Mouse (Mus musculus) stomach, embryonic 16.5 days (tissue): ENCODE measurements around the gene Slc34a2. TPM values are rescaled to one million over a fixed set of nuclear protein-coding genes. Genes with fewer than 3 reads are reported as not detected.

ENCODE experiments used
- ATAC-seq: fragments of 200-750 bp; cut with Nextera tagmentation; 2 replicates; pipeline ENCODE4 v1.8.0; 2017; ENCODE audit warnings: moderate number of reproducible peaks, moderate TSS enrichment; ENCODE audit not compliant: insufficient read depth, low FRiP score
- H3K27ac ChIP-seq: fragments of 300-500 bp; sonication (generic); 2 replicates; pipeline ENCODE4 v1.5.1; 2014; ENCODE audit warnings: low read length
- H3K27me3 ChIP-seq: fragments of 300-500 bp; sonication (generic); 2 replicates; pipeline ENCODE4 v1.6.1; 2014; ENCODE audit warnings: low read length, control low read depth, mixed read lengths; ENCODE audit not compliant: control insufficient read depth, insufficient read depth
- H3K36me3 ChIP-seq: fragments of 300-500 bp; sonication (generic); 2 replicates; pipeline ENCODE4 v1.6.1; 2014; ENCODE audit warnings: low read length; ENCODE audit not compliant: control insufficient read depth, insufficient read depth
- H3K4me1 ChIP-seq: fragments of 300-500 bp; sonication (generic); 2 replicates; pipeline ENCODE4 v1.6.1; 2014; ENCODE audit warnings: low read length, control low read depth, mixed read lengths; ENCODE audit not compliant: control insufficient read depth, insufficient read depth
- H3K4me2 ChIP-seq: fragments of 300-500 bp; sonication (generic); 2 replicates; pipeline ENCODE4 v1.6.1; 2014; ENCODE audit warnings: low read depth, low read length, mixed read lengths
- H3K4me3 ChIP-seq: fragments of 300-500 bp; sonication (generic); replicated peaks from 2 replicates; pipeline ENCODE4 v1.5.1; 2014; ENCODE audit warnings: mild to moderate bottlenecking, low read length
- H3K9ac ChIP-seq: fragments of 300-500 bp; sonication (generic); 2 replicates; pipeline ENCODE4 v1.6.1; 2014; ENCODE audit warnings: low read length
- H3K9me3 ChIP-seq: fragments of 300-500 bp; sonication (generic); replicated peaks from 2 replicates; pipeline ENCODE4 v1.6.1; 2016; ENCODE audit warnings: low read length, control low read depth; ENCODE audit not compliant: control insufficient read depth
- WGBS: fragments of 180-500 bp; shearing (Covaris S2); extraction: QIAGEN DNeasy Blood & Tissue Kit; methylation state at CpG from one replicate; pipeline ENCODE4 v1.1.7; 2014; 5-methylcytosine and 5-hydroxymethylcytosine counted together
- polyA plus RNA-seq: library from polyadenylated mRNA; unstranded; fragments of >200 nt; fragmentation: Nextera tagmentation; extraction: Ambion mirVana; gene quantifications from 2 replicates; pipeline ENCODE4 v1.2.1, GENCODE M21; 2015

The Slc34a2 gene
- polyA plus RNA-seq, 1 experiment from 2014 or later: 3.3 TPM

DNA sequence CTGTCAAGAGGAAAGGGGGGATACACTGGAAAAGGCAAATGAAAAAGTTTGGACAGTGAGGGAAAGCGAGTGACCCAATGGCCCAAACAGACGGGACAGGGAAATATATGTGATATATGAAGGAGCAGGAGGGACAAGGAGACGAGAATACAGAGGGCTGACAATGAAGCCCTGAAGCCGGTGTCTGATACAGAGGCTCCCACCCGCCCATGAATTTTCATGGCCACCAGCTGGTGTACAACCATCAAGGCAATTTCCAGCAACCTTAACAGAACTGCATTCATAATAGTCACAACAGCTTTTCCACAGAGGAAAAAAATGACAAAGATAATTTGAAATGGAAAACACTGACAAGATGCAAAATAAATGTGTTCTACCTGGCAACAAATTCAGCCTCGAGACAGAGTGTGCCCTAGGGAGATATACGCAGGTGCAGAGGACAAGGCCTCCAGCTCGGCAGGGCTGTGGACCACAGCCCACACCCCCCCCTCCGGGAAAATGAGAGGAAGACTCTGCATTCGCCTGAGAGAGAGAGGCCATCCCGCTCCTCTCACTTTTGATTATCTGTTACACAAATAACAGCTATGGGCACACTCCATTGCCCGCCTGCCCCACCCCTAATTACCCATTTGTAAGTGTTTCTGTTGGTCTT is 76.9 kb downstream of the Slc34a2 start:
- Histone ChIP-seq H3K27ac (no peak overlapping the region), H3K9me3 (0 out of 2 replicates have a peak, but pooled peaks cover 5% of the 10 kb centered on the region), H3K4me2 (no peak overlapping the region), H3K9ac (no peak overlapping the region), H3K27me3 (no peaks in the 10 kb centered on the region), H3K4me3 (no peak overlapping the region), H3K4me1 (no peaks in the 10 kb centered on the region), H3K36me3 (no peaks in the 10 kb centered on the region)
- 72% methylated on average over 12 of the region's 12 CpGs for WGBS
- no peak for ATAC-seq

GRCm38 (mm10) chr5:53118212-53118611 is 80.3 kb downstream of the Slc34a2 start:
- no peaks in the 10 kb centered on the region for H3K4me1 ChIP-seq
- no peaks in the 10 kb centered on the region for H3K27me3 ChIP-seq
- 93% methylated on average over 8 of the region's 8 CpGs for WGBS
- no peak overlapping the region for H3K9ac ChIP-seq
- no peak for ATAC-seq
- 0 out of 2 replicates have a peak, but pooled peaks cover under 1% of the 10 kb centered on the region for H3K9me3 ChIP-seq
- H3K27ac ChIP-seq: no peak overlapping the region
- H3K4me2 ChIP-seq: no peak overlapping the region
- H3K36me3 ChIP-seq: no peaks in the 10 kb centered on the region
- no peak overlapping the region for H3K4me3 ChIP-seq

- Histone ChIP-seq H3K9me3 (no peaks in the 10 kb centered on the region), H3K9ac (no peak overlapping the region), H3K36me3 (no peaks in the 10 kb centered on the region), H3K27me3 (no peaks in the 10 kb centered on the region), H3K4me1 (no peaks in the 10 kb centered on the region), H3K4me2 (no peak overlapping the region), H3K27ac (no peak overlapping the region), H3K4me3 (no peak overlapping the region)
- 70% methylated on average over 3 of the region's 3 CpGs for WGBS
- ATAC-seq: no peak
Observed at GRCm38 (mm10) chr5:53119689-53120088, 81.8 kb downstream of the Slc34a2 start.

Other genes starting within 250 kb of the Slc34a2 start
- 95.1 and 97.0 TPM in 2 replicates for gene Anapc4, start 204.1 kb upstream of the Slc34a2 start, polyA plus RNA-seq
- 8.5 and 9.2 TPM in 2 replicates for gene Sel1l3, start 175.8 kb downstream of the Slc34a2 start, polyA plus RNA-seq
- gene Smim20, start 229.0 kb downstream of the Slc34a2 start, polyA plus RNA-seq: 73.4 and 81.3 TPM in 2 replicates